In the genomic region with DNA sequence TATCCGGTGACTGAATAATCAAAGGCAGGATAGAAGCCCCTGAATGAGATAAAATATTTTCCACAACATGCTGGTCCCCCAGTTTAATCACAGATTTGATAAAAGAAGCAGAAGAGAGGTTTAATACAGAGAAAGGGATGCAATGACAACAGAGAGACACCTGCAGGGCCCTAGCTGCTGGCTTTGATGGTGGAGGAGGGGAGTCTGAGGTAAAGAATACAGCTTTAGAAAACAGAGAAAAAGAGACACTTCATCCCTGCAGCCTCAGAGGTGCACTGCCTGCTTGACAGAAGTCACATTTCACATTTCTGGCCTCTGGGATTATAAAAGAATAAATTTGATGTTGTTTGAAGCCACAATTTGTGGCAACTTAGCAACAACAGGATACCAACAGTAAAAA, we compare ENCODE assay signal across 18 mouse cellular contexts.
"Had no signal": no experiment of that assay in that cellular context is flagged by ENCODE, and none has a peak within 500 bp of the region (broad histone marks: within the 10 kb centered on the region; RNA-seq: fewer than 3 reads in every experiment).

No protein-coding gene starts in this region.

- H3K4me1 ChIP-seq: liver, embryonic 15.5 days; lung, embryonic 15.5 days; megakaryocyte, embryonic 14.5 days; midbrain, embryonic 12.5 days; neural tube, embryonic 12.5 days; stomach, embryonic 15.5 days had no signal

- DNase-seq: liver, postnatal 0 days; lung, adult 2 months; lung, postnatal 14 days; lung, postnatal 36 days; right cerebral cortex, postnatal 14 days; thymus, adult 2 months; thymus, postnatal 25 days; thymus, postnatal 4 days had no signal

- H3K9ac ChIP-seq: liver, embryonic 15.5 days; liver, postnatal 0 days; lung, embryonic 15.5 days; midbrain, embryonic 12.5 days; neural tube, embryonic 12.5 days; stomach, embryonic 15.5 days had no signal

- H3K27me3 ChIP-seq: liver, embryonic 15.5 days; lung, embryonic 15.5 days; megakaryocyte, embryonic 14.5 days; midbrain, embryonic 12.5 days; neural tube, embryonic 12.5 days; stomach, embryonic 15.5 days had no signal

- H3K9me3 ChIP-seq: liver, embryonic 15.5 days; lung, embryonic 15.5 days; megakaryocyte, embryonic 14.5 days; midbrain, embryonic 12.5 days; neural tube, embryonic 12.5 days; stomach, embryonic 15.5 days had no signal

- ATAC-seq: liver, postnatal 0 days; lung, postnatal 0 days; midbrain, embryonic 16.5 days had no signal

- H3K4me2 ChIP-seq: liver, embryonic 15.5 days; lung, embryonic 15.5 days; midbrain, embryonic 12.5 days; neural tube, embryonic 12.5 days; stomach, embryonic 15.5 days had no signal

- H3K4me3 ChIP-seq: liver, embryonic 15.5 days; lung, embryonic 15.5 days; megakaryocyte, embryonic 14.5 days; midbrain, embryonic 12.5 days; neural tube, embryonic 12.5 days; stomach, embryonic 15.5 days had no signal

- H3K36me3 ChIP-seq: liver, embryonic 15.5 days; lung, embryonic 15.5 days; midbrain, embryonic 12.5 days; neural tube, embryonic 12.5 days; stomach, embryonic 15.5 days had no signal

- H3K27ac ChIP-seq: liver, embryonic 15.5 days; lung, embryonic 15.5 days; macrophage; midbrain, embryonic 12.5 days; neural tube, embryonic 12.5 days; stomach, embryonic 15.5 days; stomach, postnatal 0 days had no signal
